Mouse (Mus musculus) midbrain, embryonic 10.5 days (tissue): ENCODE measurements around the gene Rhot1. TPM values are rescaled to one million over a fixed set of nuclear protein-coding genes. Genes with fewer than 3 reads are reported as not detected.
A peak's percentile ranks its signal among the peaks of the same experiment; 100 is the strongest.
"Not testable (repeated sequence)": the region's sequence is repeated elsewhere in the genome, so short reads cannot be mapped to it uniquely, and the experiment has no call there.

Experiments
- DNase-seq: peaks from one replicate; pipeline ENCODE4 v3.0.0-alpha.2; 2017; ENCODE audit warnings: low spot score
- H3K27ac ChIP-seq: fragments of 300-500 bp; sonication (generic); replicated peaks from 2 replicates; pipeline ENCODE4 v1.5.1; 2016; ENCODE audit warnings: mild to moderate bottlenecking
- H3K27me3 ChIP-seq: fragments of 300-500 bp; sonication (generic); 2 replicates; pipeline ENCODE4 v1.6.1; 2016; ENCODE audit warnings: low read depth, mild to moderate bottlenecking; ENCODE audit not compliant: poor library complexity, severe bottlenecking
- H3K36me3 ChIP-seq: fragments of 300-500 bp; sonication (generic); 2 replicates; pipeline ENCODE4 v1.6.1; 2016; ENCODE audit warnings: mild to moderate bottlenecking, moderate library complexity
- H3K4me1 ChIP-seq: fragments of 300-500 bp; sonication (generic); 2 replicates; pipeline ENCODE4 v1.6.1; 2016
- H3K4me3 ChIP-seq: fragments of 300-500 bp; sonication (generic); 2 replicates; pipeline ENCODE4 v1.5.1; 2016; ENCODE audit warnings: mild to moderate bottlenecking, moderate library complexity
- H3K9me3 ChIP-seq: fragments of 300-500 bp; sonication (generic); replicated peaks from 2 replicates; pipeline ENCODE4 v1.6.1; 2016; ENCODE audit warnings: mild to moderate bottlenecking
- WGBS: fragments of 180-500 bp; shearing (Covaris S2); methylation state at CpG from one replicate; pipeline ENCODE4 v1.1.7; 2016; 5-methylcytosine and 5-hydroxymethylcytosine counted together
- polyA plus RNA-seq: library from polyadenylated mRNA; unstranded; fragments of >200 nt; fragmentation: Nextera tagmentation; extraction: Ambion mirVana; gene quantifications from 2 replicates; pipeline ENCODE4 v1.2.1, GENCODE M21; 2016

The Rhot1 gene
- polyA plus RNA-seq, 1 experiment from 2014 or later = 56.2 TPM

- no peaks in the 10 kb centered on the region for H3K27me3 ChIP-seq
- no peaks in the 10 kb centered on the region for H3K9me3 ChIP-seq
- 88% methylated on average over 8 of the region's 8 CpGs for WGBS
- no peak for DNase-seq
- no peaks in the 10 kb centered on the region for H3K36me3 ChIP-seq
- no peaks in the 10 kb centered on the region for H3K4me1 ChIP-seq
- H3K27ac ChIP-seq = no peak overlapping the region
- H3K4me3 ChIP-seq = no peak overlapping the region
These were observed 30.5 kb upstream of the Rhot1 start for GRCm38 (mm10) chr11:80178316-80178715.

- DNase-seq = no peak
- no peaks in the 10 kb centered on the region for H3K9me3 ChIP-seq
- H3K27ac ChIP-seq = no peak overlapping the region
- peaks cover 8% of the 10 kb centered on the region; the same call in 1 of the 2 replicates for H3K4me1 ChIP-seq
- H3K36me3 ChIP-seq = no peaks in the 10 kb centered on the region
- no peaks in the 10 kb centered on the region for H3K27me3 ChIP-seq
- H3K4me3 ChIP-seq = no peak overlapping the region
- 76% methylated on average over 5 of the region's 5 CpGs for WGBS
These were observed 27.6 kb upstream of the Rhot1 start for GRCm38 (mm10) chr11:80181021-80181749.

DNA sequence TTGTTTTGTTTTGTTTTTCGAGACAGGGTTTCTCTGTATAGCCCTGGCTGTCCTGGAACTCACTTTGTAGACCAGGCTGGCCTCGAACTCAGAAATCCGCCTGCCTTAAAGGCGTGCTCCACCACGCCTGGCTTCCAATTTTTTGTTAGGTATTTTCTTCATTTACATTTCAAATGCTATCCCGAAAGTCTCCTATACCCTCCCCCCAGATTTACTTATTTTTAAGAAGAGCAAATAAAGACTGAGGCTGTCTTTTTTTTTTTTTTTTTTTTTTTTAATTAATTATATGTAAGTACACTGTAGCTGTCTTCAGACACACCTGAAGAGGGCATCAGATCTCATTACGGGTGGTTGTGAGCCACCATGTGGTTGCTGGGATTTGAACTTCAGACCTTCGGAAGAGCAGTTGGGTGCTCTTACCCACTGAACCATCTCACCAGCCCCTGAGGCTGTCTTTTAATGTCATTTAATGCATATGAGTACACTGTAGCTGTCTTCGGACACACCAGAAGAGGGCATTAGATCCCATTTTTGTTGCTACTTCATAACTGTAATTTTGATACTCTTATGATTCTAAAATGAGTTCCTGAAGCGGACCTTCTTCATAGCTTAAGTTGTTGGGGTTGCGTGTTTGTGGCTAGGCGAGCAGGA lies 25.6 kb upstream of the Rhot1 start:
- H3K27me3 ChIP-seq, H3K36me3 ChIP-seq, H3K4me1 ChIP-seq, H3K9me3 ChIP-seq, DNase-seq: not testable (repeated sequence)
- peak overlapping the region; percentile 61 for H3K4me3 ChIP-seq
- WGBS = 46% methylated on average over 12 of the region's 12 CpGs
- peak overlapping the region; percentile 84 for H3K27ac ChIP-seq

DNA sequence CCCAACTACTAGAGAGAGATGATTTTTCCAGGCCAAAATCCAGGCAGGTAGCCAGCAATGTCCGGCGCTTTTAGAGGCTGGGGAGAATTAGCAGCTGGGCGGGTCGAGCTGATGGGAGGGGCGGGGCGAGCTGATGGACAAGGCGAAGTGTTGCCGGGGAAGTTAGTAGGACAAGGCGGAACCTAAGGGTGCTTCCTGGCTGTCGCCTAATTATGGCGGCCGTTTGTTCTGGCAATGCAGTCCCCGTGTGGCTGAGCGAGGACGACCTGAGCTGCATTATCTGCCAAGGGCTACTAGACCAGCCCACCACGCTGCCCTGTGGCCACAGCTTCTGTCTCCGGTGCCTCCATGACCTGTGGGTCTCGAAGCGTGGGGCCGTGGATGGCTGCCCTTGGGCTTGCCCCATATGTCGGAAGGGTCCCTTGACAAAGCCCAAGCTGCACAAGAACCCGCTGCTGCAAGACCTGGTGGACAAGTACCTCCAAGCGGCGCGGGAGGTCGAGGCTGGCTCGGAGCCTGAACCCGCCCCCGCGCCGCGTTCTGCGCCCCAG lies 25.0 kb upstream of the Rhot1 start, which contains the start of gene Rnf135:
TSS of gene Rnf135 (plus strand) at position 147 of the 551 bp plus-strand sequence.
- Histone ChIP-seq H3K36me3 (no peaks in the 10 kb centered on the region), H3K9me3 (no peaks in the 10 kb centered on the region), H3K4me3 (peak within 1 kb of the TSS; percentile 61), H3K4me1 (peaks cover 8% of the 10 kb centered on the region; the same call in 1 of the 2 replicates), H3K27me3 (no peaks in the 10 kb centered on the region), H3K27ac (peak within 1 kb of the TSS; percentile 84)
- peak; percentile 79 for DNase-seq
- under 1% methylated on average over 33 of the region's 33 CpGs for WGBS

- no peak for DNase-seq
- 91% methylated on average over 6 of the region's 6 CpGs for WGBS
- peak overlapping the region; percentile 61 for H3K4me3 ChIP-seq
These were observed 24.2 kb upstream of the Rhot1 start for GRCm38 (mm10) chr11:80184531-80185071.

GRCm38 (mm10) chr11:80185441-80185976 lies 23.3 kb upstream of the Rhot1 start:
- not testable (repeated sequence) for H3K4me3 ChIP-seq, DNase-seq, H3K9me3 ChIP-seq, H3K27ac ChIP-seq, H3K4me1 ChIP-seq, H3K27me3 ChIP-seq, H3K36me3 ChIP-seq
- WGBS = 76% methylated on average over 5 of the region's 5 CpGs

More at GRCm38 (mm10) chr11:80184531-80185071, 24.2 kb upstream of the Rhot1 start:
- H3K4me1 ChIP-seq = peaks cover 8% of the 10 kb centered on the region; the same call in 1 of the 2 replicates
- no peaks in the 10 kb centered on the region for H3K36me3 ChIP-seq
- no peaks in the 10 kb centered on the region for H3K9me3 ChIP-seq
- no peak overlapping the region; the same call in 1 of the 2 replicates for H3K27ac ChIP-seq
- H3K27me3 ChIP-seq = no peaks in the 10 kb centered on the region

DNA sequence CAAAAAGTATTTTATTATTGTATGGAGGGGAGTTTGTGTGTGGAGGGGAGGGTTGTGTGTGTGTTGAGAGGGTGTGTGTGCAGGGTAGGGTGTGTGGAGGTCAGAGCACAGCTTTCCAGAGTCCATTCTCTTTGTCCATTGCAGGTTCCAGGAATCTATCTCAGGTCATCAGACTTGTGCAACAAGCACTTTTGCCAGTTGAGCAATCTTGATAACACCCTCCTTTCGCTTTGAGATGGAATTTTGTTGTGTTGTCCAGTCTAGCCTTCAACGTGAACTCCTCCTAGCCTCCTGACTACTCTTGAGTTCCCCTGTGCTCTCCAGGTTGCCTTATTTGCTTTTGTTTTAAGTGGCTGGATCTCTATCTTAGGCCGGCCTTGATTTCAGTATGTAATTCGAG lies 18.5 kb upstream of the Rhot1 start:
- Histone ChIP-seq H3K36me3 (peaks cover 5% of the 10 kb centered on the region), H3K4me1 (no peaks in the 10 kb centered on the region), H3K27ac (no peak overlapping the region), H3K9me3 (no peaks in the 10 kb centered on the region), H3K27me3 (no peaks in the 10 kb centered on the region), H3K4me3 (no peak overlapping the region)
- WGBS = 81% methylated on average over 4 of the region's 4 CpGs
- no peak for DNase-seq

DNA sequence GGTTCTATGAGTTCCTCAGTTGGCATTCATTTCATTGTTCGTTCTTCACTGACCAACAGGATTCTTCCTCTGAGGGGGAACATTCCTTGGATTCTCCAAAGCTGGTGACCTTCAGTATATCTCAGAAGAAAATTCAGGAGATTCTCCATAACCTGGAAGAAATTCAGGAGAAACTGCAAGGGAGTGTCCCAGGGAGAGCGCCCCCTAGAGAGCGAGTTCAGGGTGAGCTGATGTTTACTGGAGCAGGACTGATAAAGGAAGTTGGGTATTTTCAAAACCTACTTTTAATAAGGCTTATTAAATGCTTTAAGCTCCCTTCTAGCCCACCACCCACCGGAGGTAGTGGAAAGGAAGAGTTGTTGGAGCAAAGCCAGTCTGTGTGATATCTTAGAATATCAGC lies 15.0 kb upstream of the Rhot1 start:
- no peaks in the 10 kb centered on the region for H3K4me1 ChIP-seq
- no peak overlapping the region for H3K4me3 ChIP-seq
- H3K36me3 ChIP-seq = peaks cover 5% of the 10 kb centered on the region
- no peaks in the 10 kb centered on the region for H3K27me3 ChIP-seq
- no peak for DNase-seq
- 64% methylated on average over 4 of the region's 4 CpGs for WGBS
- H3K9me3 ChIP-seq = no peaks in the 10 kb centered on the region
- no peak overlapping the region for H3K27ac ChIP-seq

DNA sequence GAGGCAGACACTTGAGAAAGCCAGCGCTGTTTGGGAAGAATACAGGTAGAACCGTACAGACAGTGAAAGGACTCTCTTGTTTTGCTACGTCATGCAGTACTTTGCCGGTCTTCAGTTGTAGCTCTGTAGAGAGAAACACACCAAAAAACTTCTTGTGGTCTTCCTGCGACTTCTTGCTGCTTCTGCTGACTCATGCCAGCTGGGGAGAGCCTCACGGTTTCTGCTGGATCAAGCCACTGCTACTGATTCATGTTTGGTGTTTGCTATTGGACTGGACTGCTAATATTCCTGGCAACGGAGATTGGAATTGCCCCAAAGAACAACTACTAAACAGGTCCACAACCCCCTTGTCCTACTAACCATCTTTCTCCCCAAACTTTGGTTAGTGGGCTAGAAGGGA lies 12.5 kb upstream of the Rhot1 start:
- H3K9me3 ChIP-seq = no peaks in the 10 kb centered on the region
- DNase-seq = no peak
- H3K36me3 ChIP-seq = peaks cover 5% of the 10 kb centered on the region
- no peaks in the 10 kb centered on the region for H3K4me1 ChIP-seq
- 87% methylated on average over 7 of the region's 7 CpGs for WGBS
- H3K27me3 ChIP-seq = no peaks in the 10 kb centered on the region
- H3K27ac ChIP-seq = no peak overlapping the region
- no peak overlapping the region for H3K4me3 ChIP-seq

- H3K4me3 ChIP-seq = no peak overlapping the region
- H3K9me3 ChIP-seq = no peaks in the 10 kb centered on the region
- WGBS = 95% methylated on average over 3 of the region's 3 CpGs
- DNase-seq = no peak
- H3K27me3 ChIP-seq = no peaks in the 10 kb centered on the region
- no peak overlapping the region for H3K27ac ChIP-seq
- H3K4me1 ChIP-seq = no peaks in the 10 kb centered on the region
- H3K36me3 ChIP-seq = peaks cover 4% of the 10 kb centered on the region
These were observed 9.5 kb upstream of the Rhot1 start for GRCm38 (mm10) chr11:80199316-80199715.

GRCm38 (mm10) chr11:80199773-80200172 lies 9.0 kb upstream of the Rhot1 start:
- Histone ChIP-seq H3K27me3 (no peaks in the 10 kb centered on the region), H3K27ac (no peak overlapping the region), H3K36me3 (no peaks in the 10 kb centered on the region), H3K4me1 (no peaks in the 10 kb centered on the region), H3K9me3 (no peaks in the 10 kb centered on the region), H3K4me3 (no peak overlapping the region)
- WGBS = 100% methylated on average over 2 of the region's 2 CpGs
- DNase-seq = no peak

DNA sequence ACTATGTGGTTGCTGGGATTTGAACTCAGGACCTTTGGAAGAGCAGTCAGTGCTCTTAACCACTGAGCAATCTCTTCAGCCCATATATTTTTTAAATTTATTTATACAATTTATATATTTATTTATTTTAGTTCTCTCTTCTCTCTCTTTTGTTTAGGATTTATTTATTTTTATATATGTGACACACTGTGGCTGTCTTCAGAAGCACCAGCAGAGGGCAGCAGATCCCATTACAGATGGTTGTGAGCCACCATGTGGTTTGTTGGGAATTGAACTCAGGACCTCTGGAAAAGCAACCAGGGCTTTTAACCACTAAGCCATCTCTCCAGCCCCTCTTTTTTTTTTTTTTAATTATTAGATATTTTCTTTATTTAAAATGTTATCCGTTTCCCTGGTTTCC lies 8.5 kb upstream of the Rhot1 start:
- WGBS = 77% methylated on average over 1 of the region's 1 CpGs
- Histone ChIP-seq H3K4me3 (no peak overlapping the region), H3K4me1 (no peaks in the 10 kb centered on the region), H3K27ac (no peak overlapping the region), H3K36me3 (no peaks in the 10 kb centered on the region), H3K9me3 (no peaks in the 10 kb centered on the region), H3K27me3 (no peaks in the 10 kb centered on the region)
- no peak for DNase-seq
